Mouse (Mus musculus): ENCODE results near the gene 1700061G19Rik. TPM values are rescaled to one million over a fixed set of nuclear protein-coding genes. Genes with fewer than 3 reads are reported as not detected.

1700061G19Rik gene
- total and polyA plus RNA-seq, 3 experiments: 0.08 to 0.29 TPM; not detected in 1

DNA sequence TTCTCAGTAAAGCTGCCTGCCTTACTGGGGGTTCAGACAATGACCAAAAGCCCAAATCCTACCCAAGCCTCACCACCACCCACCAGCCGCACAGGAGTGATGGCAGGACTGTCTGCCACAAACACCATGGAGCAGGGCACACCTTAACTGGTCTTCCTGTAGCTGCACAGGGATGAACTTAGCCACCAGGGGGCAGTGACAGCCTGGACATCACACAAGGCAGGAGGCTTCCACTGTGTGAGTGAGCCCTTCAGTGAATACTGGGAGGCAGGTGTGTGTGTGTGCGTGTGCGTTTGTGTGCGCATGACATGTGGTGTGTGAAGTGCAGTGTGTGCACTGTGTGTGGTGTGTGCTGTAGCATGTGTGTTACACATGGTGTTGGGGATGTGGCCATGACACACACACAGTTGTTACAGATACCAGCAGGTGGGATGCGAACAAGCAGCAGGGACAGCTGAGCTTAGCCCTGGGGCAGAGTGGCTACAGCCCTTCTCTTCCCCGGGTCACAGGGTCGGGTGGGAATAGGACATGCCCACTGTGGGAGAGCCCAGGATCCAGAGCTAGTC, 22.4 kb downstream of the 1700061G19Rik start (continued):
- TF ChIP-seq NELFE (IDR thresholded peaks at IDR 0.05; ENCODE audit: low read depth, low read length): no peak
- no peak for TF ChIP-seq JUND (conservative IDR thresholded peaks at IDR 0.05; ENCODE audit: low read depth, low read length)
- TF ChIP-seq RAD21 (IDR thresholded peaks at IDR 0.05; ENCODE audit: low read depth, low read length): peak; percentile 85
- TF ChIP-seq HCFC1 (IDR thresholded peaks at IDR 0.05; ENCODE audit: low read depth, low read length): no peak
- TF ChIP-seq RCOR1 (conservative IDR thresholded peaks at IDR 0.05; ENCODE audit: low read depth, low read length): no peak
- TF ChIP-seq SIN3A (IDR thresholded peaks at IDR 0.05; ENCODE audit: low read length): no peak
- no peak for TF ChIP-seq USF2 (conservative IDR thresholded peaks at IDR 0.05; ENCODE audit: low read depth, low read length)
- no peak for TF ChIP-seq EP300 (IDR thresholded peaks at IDR 0.05; ENCODE audit: low read length)
- TF ChIP-seq MAFK (IDR thresholded peaks at IDR 0.05; ENCODE audit: insufficient replicate concordance, low read length): no peak
- TF ChIP-seq TCF12 (IDR thresholded peaks at IDR 0.05; ENCODE audit: low read depth, low read length): no peak
- no peak for TF ChIP-seq CHD1 (IDR thresholded peaks at IDR 0.05; ENCODE audit: low read depth, low read length)

DNA sequence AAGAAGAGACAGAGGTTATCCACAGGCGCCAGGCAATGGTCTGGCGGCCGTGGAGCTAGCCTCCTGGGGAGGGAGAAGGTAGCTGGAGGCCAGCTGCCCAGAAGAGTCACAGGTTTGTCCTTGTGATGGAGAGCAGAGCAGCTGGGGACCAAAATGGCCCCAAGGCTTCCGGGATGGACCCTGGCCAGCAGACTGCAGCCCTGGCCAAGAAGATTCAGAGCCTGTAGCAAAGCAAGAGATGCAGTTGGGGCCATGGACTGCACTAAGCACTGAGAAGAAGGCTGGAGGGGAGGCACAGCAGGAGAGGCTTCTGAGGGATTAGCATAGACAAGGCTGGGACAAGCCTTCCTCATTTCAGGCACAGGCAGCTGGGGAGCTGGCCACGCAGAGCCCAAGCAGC, 27.4 kb downstream of the 1700061G19Rik start:
- no peak overlapping the region for H3K4me3 ChIP-seq (replicated peaks in 1 of 3; ENCODE audit: low read depth in 2 of 3, low read length in 2 of 3, poor library complexity in 1 of 3)
- H3K4me1 ChIP-seq (ENCODE audit: control insufficient read depth in 1 of 2, insufficient read depth in 2 of 2): peaks cover 2 to 29% of the 10 kb centered on the region in 2 experiments; a peak in 3 of 4 replicates
- no peak overlapping the region for H3K4me2 ChIP-seq (ENCODE audit: insufficient read depth, low read depth, poor library complexity, severe bottlenecking)
- no peak overlapping the region for H3K9ac ChIP-seq (ENCODE audit: insufficient read depth, low read depth)
- H3K27ac ChIP-seq (ENCODE audit: insufficient read depth, low read depth): no peak overlapping the region
- no peak for DNase-seq (ENCODE audit: extremely low read depth)
- H3K79me2 ChIP-seq (replicated peaks; ENCODE audit: control insufficient read depth, extremely low read depth, insufficient read depth, poor library complexity, severe bottlenecking): no peaks in the 10 kb centered on the region
- no peak for TF ChIP-seq ZMIZ1 (IDR thresholded peaks at IDR 0.05; ENCODE audit: low read depth, low read length)
- TF ChIP-seq EP300 (IDR thresholded peaks at IDR 0.05; ENCODE audit: low read length): no peak
- TF ChIP-seq BHLHE40 (IDR thresholded peaks at IDR 0.05; ENCODE audit: low read depth, low read length): no peak
- TF ChIP-seq MYC (IDR thresholded peaks at IDR 0.05; ENCODE audit: low read depth, low read length): no peak
- no peaks in the 10 kb centered on the region for H3K9me3 ChIP-seq (replicated peaks; ENCODE audit: low read length)
- H3K36me3 ChIP-seq (replicated peaks in 1 of 2; ENCODE audit: control insufficient read depth in 1 of 2, insufficient read depth in 1 of 2, low read length in 1 of 2): peaks cover 76 to 97% of the 10 kb centered on the region in 2 experiments
- dilution Hi-C loops (cut with MboI; ENCODE audit: extremely low pct_ligation_motif_present, extremely low pct_unique_long_range_greater_than_20kb, low sequenced_read_pairs): no loop called here
- H3K27me3 ChIP-seq (replicated peaks): no peaks in the 10 kb centered on the region
- in situ Hi-C loops (cut with MboI; ENCODE audit: low pct_ligation_motif_present, low pct_unique_long_range_greater_than_20kb, low sequenced_read_pairs): no loop called here

DNA sequence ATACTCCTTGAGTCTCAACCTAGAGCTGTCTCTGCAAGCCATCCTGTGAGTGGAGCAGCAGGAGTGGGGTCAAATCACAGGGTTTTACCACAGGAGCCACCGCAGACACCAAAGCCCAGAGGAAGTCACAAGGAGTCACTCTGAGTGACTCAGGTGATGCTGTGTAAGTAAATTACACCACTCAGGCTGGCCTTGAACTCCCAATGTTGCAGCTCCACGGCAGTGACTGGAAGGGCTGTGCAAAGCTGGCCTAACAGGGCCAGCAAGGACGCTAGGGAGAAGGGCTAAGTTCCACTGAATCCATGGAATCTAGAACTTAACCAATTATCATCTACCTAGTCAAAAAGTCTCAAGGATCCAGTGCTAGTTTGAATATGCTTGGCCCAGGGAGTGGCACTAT, 30.9 kb downstream of the 1700061G19Rik start:
- no peak for DNase-seq (ENCODE audit: extremely low read depth)
- Histone ChIP-seq H3K4me1 (ENCODE audit: control insufficient read depth in 1 of 2, insufficient read depth in 2 of 2) (peaks cover under 1 to 30% of the 10 kb centered on the region in 2 experiments; a peak in 3 of 4 replicates), H3K4me2 (ENCODE audit: insufficient read depth, low read depth, poor library complexity, severe bottlenecking) (no peak overlapping the region), H3K4me3 (replicated peaks in 1 of 3; ENCODE audit: low read depth in 2 of 3, low read length in 2 of 3, poor library complexity in 1 of 3) (no peak overlapping the region), H3K9ac (ENCODE audit: insufficient read depth, low read depth) (no peak overlapping the region), H3K27me3 (replicated peaks) (no peaks in the 10 kb centered on the region), H3K9me3 (replicated peaks; ENCODE audit: low read length) (no peaks in the 10 kb centered on the region), H3K36me3 (replicated peaks in 1 of 2; ENCODE audit: control insufficient read depth in 1 of 2, insufficient read depth in 1 of 2, low read length in 1 of 2) (peaks cover 56 to 94% of the 10 kb centered on the region in 2 experiments), H3K27ac (ENCODE audit: insufficient read depth, low read depth) (no peak overlapping the region), H3K79me2 (replicated peaks; ENCODE audit: control insufficient read depth, extremely low read depth, insufficient read depth, poor library complexity, severe bottlenecking) (no peaks in the 10 kb centered on the region)
- TF ChIP-seq ZKSCAN1 (IDR thresholded peaks at IDR 0.05; ENCODE audit: borderline replicate concordance, low read depth, low read length) (no peak), JUND (conservative IDR thresholded peaks at IDR 0.05; ENCODE audit: low read depth, low read length) (no peak), ETS1 (conservative IDR thresholded peaks at IDR 0.05; ENCODE audit: low read depth, low read length) (no peak), POLR2A (IDR thresholded peaks at IDR 0.05; ENCODE audit: low read depth, low read length) (no peak), POLR2AphosphoS2 (IDR thresholded peaks at IDR 0.05; ENCODE audit: low read depth, low read length) (no peak), IRF4 (IDR thresholded peaks at IDR 0.05; ENCODE audit: low read depth, low read length) (no peak), CTCF (conservative IDR thresholded peaks at IDR 0.05 in 1 of 2, IDR thresholded peaks at IDR 0.05 in 1 of 2; ENCODE audit: low read depth in 2 of 2, low read length in 2 of 2) (no peak), USF1 (IDR thresholded peaks at IDR 0.05; ENCODE audit: low read depth, low read length) (no peak), CHD2 (IDR thresholded peaks at IDR 0.05; ENCODE audit: low read length) (no peak), ZC3H11A (IDR thresholded peaks at IDR 0.05; ENCODE audit: low read depth, low read length) (no peak), E2F4 (IDR thresholded peaks at IDR 0.05; ENCODE audit: insufficient replicate concordance, low read depth, low read length) (no peak), HCFC1 (IDR thresholded peaks at IDR 0.05; ENCODE audit: low read depth, low read length) (no peak), MAZ (IDR thresholded peaks at IDR 0.05; ENCODE audit: low read depth, low read length) (no peak), RAD21 (IDR thresholded peaks at IDR 0.05; ENCODE audit: low read depth, low read length) (no peak), ZMIZ1 (IDR thresholded peaks at IDR 0.05; ENCODE audit: low read depth, low read length) (no peak), BHLHE40 (IDR thresholded peaks at IDR 0.05; ENCODE audit: low read depth, low read length) (no peak), ZNF384 (IDR thresholded peaks at IDR 0.05; ENCODE audit: low read depth, low read length) (no peak)
- in situ Hi-C loops (cut with MboI; ENCODE audit: low pct_ligation_motif_present, low pct_unique_long_range_greater_than_20kb, low sequenced_read_pairs) (no loop called here), dilution Hi-C loops (cut with MboI; ENCODE audit: extremely low pct_ligation_motif_present, extremely low pct_unique_long_range_greater_than_20kb, low sequenced_read_pairs) (no loop called here)

All from CH12.LX (cell line).